Mouse (Mus musculus) megakaryocyte-erythroid progenitor cell, adult 5-6 weeks (primary cell): Measurements from ENCODE around the gene Gmip. TPM values are rescaled to one million over a fixed set of nuclear protein-coding genes. Genes with fewer than 3 reads are reported as not detected.
A peak's percentile ranks its signal among the peaks of the same experiment; 100 is the strongest.

Source experiments
- ATAC-seq: replicated peaks from 2 replicates; pipeline ENCODE4 v1.8.0; 2016; ENCODE audit warnings: mild to moderate bottlenecking, inconsistent platforms; ENCODE audit not compliant: severe bottlenecking, poor library complexity, low FRiP score, low TSS enrichment
- total RNA-seq, 2 experiments: library from RNA; stranded (forward) in 1 of 2; stranded (reverse) in 1 of 2; fragments of 200-1000, 215-1000 nt in 1 of 2; fragments of >200 nt in 1 of 2; fragmentation: Nextera tagmentation in 1 of 2; gene quantifications; 2 replicates each; pipeline ENCODE4 v1.2.3; 2014 to 2017

Gmip gene
- total RNA-seq, 2 experiments from 2014 or later: 7.6 to 65.6 TPM

GRCm38 (mm10) chr8:69801796-69802195 is 6.7 kb upstream of the Gmip start:
- no peak for ATAC-seq

GRCm38 (mm10) chr8:69802216-69802615 is 6.3 kb upstream of the Gmip start:
- no peak for ATAC-seq

GRCm38 (mm10) chr8:69803366-69803765 is 5.1 kb upstream of the Gmip start:
- ATAC-seq: no peak

GRCm38 (mm10) chr8:69804537-69804936 is 3.9 kb upstream of the Gmip start:
- ATAC-seq: no peak

GRCm38 (mm10) chr8:69805086-69805485 is 3.4 kb upstream of the Gmip start:
- no peak for ATAC-seq

- no peak for ATAC-seq
These were observed 3.0 kb upstream of the Gmip start for GRCm38 (mm10) chr8:69805491-69805890.

GRCm38 (mm10) chr8:69807236-69807635 is 1.2 kb upstream of the Gmip start:
- no peak for ATAC-seq

- ATAC-seq: peak; percentile 17
These were observed 455 bp downstream of the Gmip start for GRCm38 (mm10) chr8:69808864-69809403.

GRCm38 (mm10) chr8:69809820-69810219 is 1.3 kb downstream of the Gmip start:
- ATAC-seq: no peak

- no peak for ATAC-seq
These were observed 6.4 kb downstream of the Gmip start for GRCm38 (mm10) chr8:69814881-69815280.

- no peak for ATAC-seq
These were observed 6.9 kb downstream of the Gmip start for GRCm38 (mm10) chr8:69815396-69815795.

GRCm38 (mm10) chr8:69820466-69820865 is 12.0 kb downstream of the Gmip start:
- no peak for ATAC-seq

GRCm38 (mm10) chr8:69821971-69822385 is 13.5 kb downstream of the Gmip start:
- peak; percentile 17; the same call in 1 of the 2 replicates for ATAC-seq

GRCm38 (mm10) chr8:69822386-69823191 is 14.1 kb downstream of the Gmip start, which contains the start of gene Lpar2:
Gene Lpar2, plus strand, starts transcription at chr8:69822429.
- ATAC-seq: peak; percentile 58

GRCm38 (mm10) chr8:69826371-69826770 is 17.9 kb downstream of the Gmip start:
- ATAC-seq: no peak

GRCm38 (mm10) chr8:69832298-69832853 is 23.9 kb downstream of the Gmip start, which contains the start of gene Pbx4:
Gene Pbx4, plus strand, starts transcription at chr8:69832491.
- ATAC-seq: peak; percentile 91

GRCm38 (mm10) chr8:69837057-69837682 is 28.7 kb downstream of the Gmip start:
- no peak for ATAC-seq

GRCm38 (mm10) chr8:69847167-69848065 is 38.9 kb downstream of the Gmip start:
- no peak for ATAC-seq

- ATAC-seq: 0 out of 2 replicates have a peak, but pooled peaks have one; percentile 13
These were observed 40.5 kb downstream of the Gmip start for GRCm38 (mm10) chr8:69848951-69849350.
